Mouse (Mus musculus): Measurements from ENCODE around the gene D930048N14Rik. TPM values are rescaled to one million over a fixed set of nuclear protein-coding genes. Genes with fewer than 3 reads are reported as not detected.

The D930048N14Rik gene
- total and polyA plus RNA-seq, 3 experiments: 0.39 to 2.1 TPM; not detected in 1

DNA sequence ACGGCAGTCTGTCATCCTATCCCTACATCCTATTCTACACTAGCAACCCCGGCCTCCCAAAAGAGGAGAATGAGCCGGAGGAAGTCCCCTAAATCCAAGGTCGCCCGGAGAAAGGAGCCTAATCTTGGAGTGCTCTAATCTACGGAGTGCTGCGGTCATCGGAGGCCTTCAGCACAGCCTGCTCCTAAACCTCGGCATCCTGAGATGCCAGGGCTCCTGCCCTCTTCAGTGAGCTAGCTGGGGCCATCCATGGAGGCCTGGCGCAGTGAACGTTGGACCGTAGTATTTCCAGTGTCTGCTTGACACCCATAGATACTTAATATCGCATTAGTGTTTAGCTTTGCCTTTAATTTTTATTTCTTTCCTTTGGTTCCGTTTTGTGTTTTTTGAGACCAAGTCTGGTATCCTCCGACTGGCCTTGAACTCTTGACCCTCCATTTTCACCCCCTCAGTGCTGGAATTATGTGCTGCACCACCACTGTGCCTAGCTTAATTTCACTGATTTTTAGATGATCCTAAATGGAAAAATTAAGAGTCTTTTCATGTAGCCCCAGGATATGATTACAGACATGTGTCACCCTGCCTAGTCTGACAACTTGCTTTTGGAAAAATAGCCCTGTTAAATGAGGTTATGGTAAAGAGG is 43.5 kb upstream of the D930048N14Rik start (continued):
- TF ChIP-seq MAX (IDR thresholded peaks at IDR 0.05; ENCODE audit: low read length) (no peak), RCOR1 (IDR thresholded peaks at IDR 0.05; ENCODE audit: low read depth, low read length) (peak; percentile 49; the same call in 1 of the 2 replicates), MEF2A (IDR thresholded peaks at IDR 0.05; ENCODE audit: extremely low read depth, insufficient replicate concordance, low read depth, low read length, poor library complexity, severe bottlenecking) (no peak), POLR2AphosphoS2 (IDR thresholded peaks at IDR 0.05; ENCODE audit: low read length) (no peak), E2F4 (IDR thresholded peaks at IDR 0.05; ENCODE audit: borderline replicate concordance, low read depth, low read length) (no peak), TCF12 (IDR thresholded peaks at IDR 0.05; ENCODE audit: low read depth, low read length) (no peak)

DNA sequence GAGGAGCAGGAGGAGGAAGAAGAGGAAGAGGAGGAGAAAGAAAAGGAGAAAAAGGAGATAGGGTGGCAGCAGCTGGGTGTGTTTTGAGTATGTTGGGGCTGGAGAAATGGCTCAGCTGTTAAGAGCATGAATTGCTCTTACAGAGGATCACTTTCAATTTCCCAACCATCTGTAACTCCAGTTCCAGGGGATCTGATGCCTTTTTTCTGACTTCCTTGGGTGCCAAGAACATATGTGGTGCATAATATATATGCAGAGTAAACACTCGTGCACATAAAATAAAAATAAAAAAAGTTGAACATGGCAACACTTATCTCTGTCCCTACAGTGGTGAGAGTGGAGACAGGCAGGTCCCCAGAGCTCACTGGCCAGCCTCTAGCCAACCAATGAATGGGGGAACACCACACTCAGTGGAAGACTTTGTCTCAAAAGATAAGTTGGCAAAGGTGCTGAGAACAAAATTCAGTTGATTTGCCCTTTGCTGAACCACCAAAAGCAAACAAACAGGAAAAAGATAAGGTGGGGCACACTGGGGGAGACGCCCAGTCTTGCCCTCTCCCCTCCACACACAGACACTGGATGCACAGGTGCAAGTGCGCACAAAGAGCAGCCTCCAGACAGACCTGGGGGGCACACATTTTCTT is 41.4 kb upstream of the D930048N14Rik start:
- peak overlapping the region; percentile 93 for H3K27ac ChIP-seq (ENCODE audit: control insufficient read depth, low read depth, low read length)
- TF ChIP-seq ELF1 (IDR thresholded peaks at IDR 0.05; ENCODE audit: low read depth, low read length): 0 out of 2 replicates have a peak, but pooled peaks have one; percentile 13
- TF ChIP-seq BHLHE40 (IDR thresholded peaks at IDR 0.05; ENCODE audit: borderline replicate concordance, low read depth, low read length): peak; percentile 50; the same call in 1 of the 2 replicates
- no peak for TF ChIP-seq JUND (IDR thresholded peaks at IDR 0.05; ENCODE audit: low read depth, low read length)
- TF ChIP-seq KAT2A (conservative IDR thresholded peaks at IDR 0.05; ENCODE audit: low read depth, low read length): no peak; the same call in 1 of the 2 replicates
- TF ChIP-seq POLR2A (IDR thresholded peaks at IDR 0.05; ENCODE audit: control insufficient read depth in 1 of 2, insufficient read depth in 1 of 2, low read depth in 1 of 2, low read length in 2 of 2, poor library complexity in 1 of 2): peak in 1 of 2 experiments; percentile 53; a peak in 1 of 4 replicates
- TF ChIP-seq TCF12 (IDR thresholded peaks at IDR 0.05; ENCODE audit: low read depth, low read length): peak; percentile 86
- peak; percentile 84 for TF ChIP-seq ETS1 (IDR thresholded peaks at IDR 0.05; ENCODE audit: low read depth, low read length)
- peak; percentile 23; the same call in 1 of the 2 replicates for TF ChIP-seq MAX (IDR thresholded peaks at IDR 0.05; ENCODE audit: low read length)
- peak; percentile 92 for TF ChIP-seq GATA1 (IDR thresholded peaks at IDR 0.05; ENCODE audit: low read depth, low read length)
- TF ChIP-seq USF1 (IDR thresholded peaks at IDR 0.05; ENCODE audit: low read depth, low read length): no peak
- TF ChIP-seq CHD1 (IDR thresholded peaks at IDR 0.05; ENCODE audit: low read depth, low read length): no peak
- peak; percentile 53 for TF ChIP-seq HCFC1 (IDR thresholded peaks at IDR 0.05; ENCODE audit: low read depth, low read length)
- no peak for TF ChIP-seq GABPA (IDR thresholded peaks at IDR 0.05; ENCODE audit: low read depth, low read length)
- no peak for TF ChIP-seq RAD21 (IDR thresholded peaks at IDR 0.05; ENCODE audit: low read depth, low read length)
- peak; percentile 81 for TF ChIP-seq MAZ (IDR thresholded peaks at IDR 0.05; ENCODE audit: low read depth, low read length)
- TF ChIP-seq MEF2A (IDR thresholded peaks at IDR 0.05; ENCODE audit: extremely low read depth, insufficient replicate concordance, low read depth, low read length, poor library complexity, severe bottlenecking): no peak
- TF ChIP-seq USF2 (IDR thresholded peaks at IDR 0.05; ENCODE audit: borderline replicate concordance in 1 of 2, insufficient read depth in 1 of 2, low read depth in 1 of 2, low read length in 2 of 2): no peak
- TF ChIP-seq POLR2AphosphoS5 (IDR thresholded peaks at IDR 0.05; ENCODE audit: borderline replicate concordance, low read depth, low read length): no peak
- TF ChIP-seq SIN3A (IDR thresholded peaks at IDR 0.05; ENCODE audit: low read length): peak; percentile 85
- no peak for TF ChIP-seq CTCF (IDR thresholded peaks at IDR 0.05 in 2 of 3, conservative IDR thresholded peaks at IDR 0.05 in 1 of 3; ENCODE audit: control insufficient read depth in 1 of 3, insufficient read depth in 1 of 3, low read depth in 2 of 3, low read length in 3 of 3, poor library complexity in 1 of 3, severe bottlenecking in 1 of 3)
- TF ChIP-seq MYC (IDR thresholded peaks at IDR 0.05; ENCODE audit: low read depth, low read length): peak; percentile 45; the same call in 1 of the 2 replicates
- TF ChIP-seq ZC3H11A (IDR thresholded peaks at IDR 0.05; ENCODE audit: low read depth, low read length): no peak
- TF ChIP-seq RCOR1 (IDR thresholded peaks at IDR 0.05; ENCODE audit: low read depth, low read length): peak; percentile 82
- peak; percentile 85 for TF ChIP-seq ZNF384 (IDR thresholded peaks at IDR 0.05; ENCODE audit: low read depth, low read length)
- TF ChIP-seq MXI1 (IDR thresholded peaks at IDR 0.05; ENCODE audit: low read depth, low read length): peak; percentile 63
- no peak; the same call in 1 of the 2 replicates for TF ChIP-seq NRF1 (IDR thresholded peaks at IDR 0.05; ENCODE audit: insufficient read depth, low read depth, low read length, poor library complexity, severe bottlenecking)
- no peak for TF ChIP-seq TBP (IDR thresholded peaks at IDR 0.05; ENCODE audit: low read depth, low read length)
- peak; percentile 52; the same call in 1 of the 2 replicates for TF ChIP-seq NELFE (IDR thresholded peaks at IDR 0.05; ENCODE audit: low read depth, low read length)
- TF ChIP-seq UBTF (IDR thresholded peaks at IDR 0.05; ENCODE audit: borderline replicate concordance, insufficient read depth, low read depth, low read length): no peak

More for the DNA sequence above, 41.4 kb upstream of the D930048N14Rik start:
- DNase-seq (ENCODE audit: low read depth, low spot score): peak; percentile 93
- H3K9me3 ChIP-seq (replicated peaks; ENCODE audit: insufficient read depth, low read length): no peaks in the 10 kb centered on the region
- H3K27me3 ChIP-seq (ENCODE audit: control insufficient read depth in 1 of 2, insufficient read depth in 2 of 2, low read length in 2 of 2): no peaks in the 10 kb centered on the region
- H3K4me1 ChIP-seq (ENCODE audit: control insufficient read depth in 1 of 2, insufficient read depth in 2 of 2, low read length in 2 of 2): peaks cover 5 to 30% of the 10 kb centered on the region in 2 experiments
- peaks cover 27% of the 10 kb centered on the region for H3K79me2 ChIP-seq (ENCODE audit: control insufficient read depth, insufficient read depth, low read length, poor library complexity)
- H3K4me3 ChIP-seq (ENCODE audit: control insufficient read depth in 1 of 2, insufficient read depth in 1 of 2, low read depth in 2 of 2, low read length in 2 of 2): peak overlapping the region; percentile 27 to 43
- H3K36me3 ChIP-seq (ENCODE audit: control insufficient read depth in 1 of 2, insufficient read depth in 2 of 2, low read length in 2 of 2): peaks cover 11 to 32% of the 10 kb centered on the region in 2 experiments
- peak overlapping the region; percentile 54 for H3K9ac ChIP-seq (ENCODE audit: control insufficient read depth, low read depth, low read length, poor library complexity, severe bottlenecking)
